Mouse (Mus musculus): ENCODE measurements around the gene Map7d1.

DNA sequence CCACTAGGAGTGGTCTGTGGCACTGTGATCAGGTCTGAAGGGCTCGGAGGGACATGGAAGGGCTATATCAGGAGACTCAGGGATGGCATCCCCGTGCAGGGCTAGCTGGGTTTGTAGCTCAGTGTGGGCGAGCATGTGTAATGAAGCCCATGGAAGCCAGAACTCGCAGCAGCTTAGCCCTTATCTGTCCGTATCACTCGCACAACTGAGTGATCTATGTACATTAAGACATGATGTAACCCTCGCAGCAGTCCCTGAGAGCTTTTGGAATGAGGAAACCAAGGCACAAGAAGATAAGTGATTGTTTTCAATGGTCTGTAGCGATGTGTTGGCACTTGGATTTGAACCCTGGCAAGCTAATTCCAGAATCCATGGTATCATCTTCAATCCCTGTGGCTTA, 27.4 kb upstream of the Map7d1 start:
- TF ChIP-seq CTCF (conservative IDR thresholded peaks at IDR 0.05; ENCODE audit: low read length) = no peak
- TF ChIP-seq NANOG (IDR thresholded peaks at IDR 0.05; ENCODE audit: borderline replicate concordance, low read length) = no peak
- no peak for TF ChIP-seq POU5F1 (IDR thresholded peaks at IDR 0.05; ENCODE audit: borderline replicate concordance, low read length)

Measured in E14TG2a.4 (cell line).